Mouse (Mus musculus) gastrocnemius, postnatal 25 days (tissue): ENCODE measurements around the gene Pex7. TPM values are rescaled to one million over a fixed set of nuclear protein-coding genes. Genes with fewer than 3 reads are reported as not detected.

ENCODE experiments used
- DNase-seq: peaks from one replicate; pipeline ENCODE4 v3.0.0; 2022
- total RNA-seq, 2 experiments: library from RNA; stranded (reverse); gene quantifications; 1 replicate in 1 of 2; 2 replicates in 1 of 2; pipeline ENCODE4 v1.2.3; 2021

Pex7 gene
- total RNA-seq, 2 experiments from 2014 or later: 14.6 to 15.6 TPM

DNA sequence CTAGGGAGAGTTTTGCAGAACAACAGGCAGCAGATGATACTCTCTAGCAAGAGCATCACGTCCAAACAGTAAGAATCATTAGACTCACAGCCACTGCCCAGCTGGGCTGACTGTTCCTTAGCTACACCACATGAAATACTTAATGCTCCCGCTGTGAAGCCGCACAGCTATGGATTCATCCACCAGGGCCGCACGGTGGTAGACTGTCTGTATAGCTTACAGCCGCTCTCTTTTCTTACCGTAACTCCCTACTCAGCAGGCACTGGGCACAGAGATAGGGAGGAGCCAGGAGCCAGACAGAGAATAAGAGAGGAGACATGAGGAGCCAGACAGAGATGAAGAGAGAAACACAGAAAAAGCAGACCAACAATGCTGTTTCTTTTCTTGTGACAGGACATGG is 30.8 kb downstream of the Pex7 start:
- DNase-seq: no peak

DNA sequence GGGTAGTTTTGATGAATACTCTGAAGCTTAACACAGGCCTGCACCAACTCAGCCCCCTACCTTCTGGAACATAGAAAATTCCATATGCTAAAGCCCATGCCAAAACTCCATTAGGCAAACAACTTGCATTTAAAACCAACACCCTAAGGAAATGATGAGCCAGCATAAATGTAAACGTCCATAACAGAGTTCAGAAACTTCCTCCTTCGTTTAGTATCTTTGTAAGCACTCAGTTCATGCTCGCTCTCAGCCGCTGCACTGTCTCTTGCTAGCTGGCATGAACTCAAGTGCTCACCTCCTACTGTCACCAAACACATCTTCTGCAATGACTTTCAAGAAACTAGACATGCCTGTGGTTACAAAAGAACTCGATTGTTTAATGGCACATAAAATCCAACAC is 32.1 kb downstream of the Pex7 start:
- no peak for DNase-seq

GRCm38 (mm10) chr10:19855597-19856306 is 51.7 kb downstream of the Pex7 start:
- no peak for DNase-seq

- no peak for DNase-seq
Measured at GRCm38 (mm10) chr10:19853609-19854008, 53.9 kb downstream of the Pex7 start.

- DNase-seq: no peak
Measured at GRCm38 (mm10) chr10:19852776-19853175, 54.7 kb downstream of the Pex7 start.

GRCm38 (mm10) chr10:19850998-19851691 is 56.3 kb downstream of the Pex7 start, which contains the start of gene Slc35d3:
Gene Slc35d3 (minus strand): TSS chr10:19851459.
- DNase-seq: no peak

- no peak for DNase-seq
Measured at GRCm38 (mm10) chr10:19850544-19850997, 56.9 kb downstream of the Pex7 start.

GRCm38 (mm10) chr10:19849771-19850365 is 57.6 kb downstream of the Pex7 start:
- DNase-seq: no peak

GRCm38 (mm10) chr10:19848928-19849770 is 58.3 kb downstream of the Pex7 start:
- DNase-seq: no peak

DNA sequence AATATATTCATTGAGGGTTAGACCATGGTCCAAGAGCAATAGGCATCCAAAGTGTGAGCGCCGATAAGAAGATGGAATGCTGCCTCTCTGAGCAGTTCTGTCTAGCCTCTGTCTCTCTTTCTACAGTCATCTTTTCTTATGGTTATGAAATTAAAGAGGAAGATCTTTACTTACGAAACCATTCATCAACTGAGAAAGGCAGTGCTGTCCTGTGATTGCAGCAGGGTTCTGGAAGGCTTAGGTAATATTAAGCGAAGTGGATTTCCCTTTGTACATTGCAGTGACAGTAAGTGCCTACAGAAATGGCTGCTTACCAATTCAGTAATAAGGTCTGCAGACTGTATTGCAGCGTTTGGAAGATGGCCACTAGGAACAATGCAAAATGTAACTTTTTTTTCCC is 67.7 kb downstream of the Pex7 start:
- DNase-seq: no peak

DNA sequence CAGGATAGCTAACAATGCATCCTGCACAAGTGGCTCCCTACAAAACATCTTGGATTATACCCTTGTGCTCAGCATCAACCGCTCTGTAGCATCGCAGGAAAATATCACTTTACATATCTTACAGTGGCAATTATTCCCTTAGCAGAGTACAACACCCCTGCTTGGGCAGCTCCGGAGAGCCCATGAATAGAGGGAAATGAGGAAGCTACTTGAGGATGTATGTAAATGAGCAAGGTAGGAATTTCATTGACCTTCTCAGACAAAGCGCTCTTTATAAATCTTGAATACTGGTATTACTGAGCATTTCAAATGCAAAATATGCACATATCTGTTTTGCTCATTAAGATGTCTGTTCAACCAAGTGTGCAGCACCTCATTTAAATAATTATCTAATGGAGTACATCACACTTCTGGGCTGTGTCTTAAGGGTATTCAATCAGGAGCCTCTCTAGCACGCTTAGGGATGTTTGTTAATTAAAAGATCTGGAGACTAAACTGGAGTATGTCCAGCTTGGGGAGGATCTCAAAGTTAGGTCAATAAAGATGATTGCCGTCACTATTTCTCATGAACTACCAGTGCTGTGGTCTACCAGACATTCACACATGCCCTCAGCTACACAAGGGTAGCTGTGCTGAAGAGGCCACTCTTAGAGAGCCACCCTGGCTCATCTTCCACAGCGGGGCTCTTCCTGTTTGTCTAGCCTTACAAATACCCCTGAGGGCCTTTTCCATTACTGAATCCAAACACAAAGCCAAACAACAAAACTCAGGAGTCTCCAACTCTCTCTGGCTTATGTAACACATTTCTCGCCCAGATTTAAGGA is 71.4 kb downstream of the Pex7 start:
- no peak for DNase-seq

GRCm38 (mm10) chr10:19834222-19834621 is 73.3 kb downstream of the Pex7 start:
- DNase-seq: no peak

DNA sequence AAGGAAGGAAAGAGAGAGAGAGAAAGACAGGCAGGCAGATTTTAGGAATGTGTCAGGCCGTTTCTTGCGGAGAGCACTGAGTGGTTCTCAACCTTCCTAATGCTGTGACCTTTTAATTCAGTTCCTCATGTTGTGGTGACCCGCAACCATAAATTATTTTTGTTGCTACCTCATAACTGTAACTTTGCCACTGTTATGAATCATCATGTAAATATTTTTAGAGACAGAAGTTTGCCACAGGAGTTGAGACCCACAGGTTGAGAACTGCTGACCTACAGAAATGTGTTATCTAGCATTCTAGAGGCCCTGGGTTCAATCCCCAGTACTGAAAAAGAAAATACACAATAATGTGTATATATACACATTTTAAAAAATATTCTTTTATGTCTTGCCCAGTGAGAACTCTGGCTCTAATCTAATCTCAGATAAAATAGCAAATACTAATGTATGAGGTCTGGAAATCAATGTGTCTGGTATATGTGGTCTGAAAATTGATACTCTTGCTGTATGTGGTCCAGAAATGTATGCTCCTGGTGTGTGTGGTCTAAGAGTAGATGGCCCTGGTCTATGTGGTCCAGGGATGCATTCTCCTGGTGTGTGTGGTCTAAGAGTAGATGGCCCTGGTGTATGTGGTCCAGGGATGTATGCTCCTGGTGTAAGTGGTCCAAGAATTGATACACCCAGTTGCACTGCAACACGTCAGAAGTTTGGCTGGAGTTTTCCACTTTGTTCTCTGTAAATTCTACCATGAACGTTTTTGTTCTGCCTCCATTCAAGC is 76.2 kb downstream of the Pex7 start:
- DNase-seq: no peak

- no peak for DNase-seq
Measured at GRCm38 (mm10) chr10:19820986-19821385, 86.5 kb downstream of the Pex7 start.

- no peak for DNase-seq
Measured at GRCm38 (mm10) chr10:19818723-19819355, 88.7 kb downstream of the Pex7 start.

- DNase-seq: no peak
Measured at GRCm38 (mm10) chr10:19815371-19815770, 92.1 kb downstream of the Pex7 start.

GRCm38 (mm10) chr10:19811436-19812172 is 95.9 kb downstream of the Pex7 start:
- DNase-seq: no peak

GRCm38 (mm10) chr10:19804763-19805162 is 102.7 kb downstream of the Pex7 start:
- DNase-seq: no peak
